Mouse (Mus musculus): ENCODE measurements around the gene Zfp1. TPM values are rescaled to one million over a fixed set of nuclear protein-coding genes. Genes with fewer than 3 reads are reported as not detected.

The Zfp1 gene
- total and polyA plus RNA-seq, 2 experiments from 2014 or later = 24.7 to 34.3 TPM

DNA sequence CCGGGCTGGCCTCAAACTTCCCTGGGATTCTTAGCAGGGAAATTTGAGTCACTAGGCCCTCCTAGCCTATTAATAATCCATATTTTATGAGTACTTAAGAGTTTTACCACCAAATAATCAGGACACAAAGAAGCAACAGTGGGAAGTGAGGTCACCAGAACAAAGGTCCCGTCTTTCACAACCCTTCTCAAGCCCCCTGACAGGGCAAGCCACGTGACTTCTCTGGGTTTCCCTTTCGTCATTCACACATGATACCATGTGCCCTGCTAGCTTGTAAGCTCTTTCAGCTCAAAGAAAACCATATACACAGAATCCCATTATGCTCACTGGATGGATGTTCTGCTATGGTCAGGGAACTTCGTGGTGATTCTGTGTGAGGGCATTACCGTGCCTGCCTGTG, 25.4 kb upstream of the Zfp1 start:
- DNase-seq (no peak), ATAC-seq (no peak)
- Histone ChIP-seq H3K4me3 (ENCODE audit: low read depth, low read length) (no peak overlapping the region), H3K36me3 (ENCODE audit: insufficient read depth) (peaks cover 28% of the 10 kb centered on the region), H3K4me1 (ENCODE audit: insufficient read depth) (no peaks in the 10 kb centered on the region), H3K4me2 (ENCODE audit: low read depth) (no peak overlapping the region), H3K27ac (ENCODE audit: low read depth, low read length) (no peak overlapping the region), H3K9me3 (ENCODE audit: low read length) (no peaks in the 10 kb centered on the region), H3K9ac (no peak overlapping the region), H3K27me3 (ENCODE audit: insufficient read depth, low read length) (no peaks in the 10 kb centered on the region)
- TF ChIP-seq CTCF (IDR thresholded peaks at IDR 0.05; ENCODE audit: low read depth) = no peak
- 67% methylated on average over 6 of the region's 6 CpGs for WGBS

DNA sequence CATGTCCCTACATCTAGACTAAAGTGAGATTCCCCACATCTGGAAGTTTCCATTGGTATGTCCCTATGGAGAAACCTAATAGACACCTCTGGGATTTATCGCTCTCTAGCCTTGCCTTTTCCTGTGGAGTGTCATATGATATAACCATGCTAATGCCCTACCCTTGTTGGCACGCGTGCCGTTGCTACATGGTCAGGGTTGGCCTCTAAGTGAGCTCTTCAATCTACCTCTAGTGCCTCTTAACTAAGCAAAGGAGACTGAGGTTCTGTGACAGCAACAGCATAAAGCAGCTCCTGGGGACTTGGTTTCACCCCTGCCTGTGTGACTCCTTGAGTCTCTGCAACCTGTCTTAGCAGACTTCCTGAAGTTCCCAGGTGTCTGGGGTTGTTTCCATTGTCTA, 24.9 kb upstream of the Zfp1 start:
- ATAC-seq = no peak
- WGBS = 98% methylated on average over 4 of the region's 4 CpGs
- no peaks in the 10 kb centered on the region for H3K27me3 ChIP-seq (ENCODE audit: insufficient read depth, low read length)

GRCm38 (mm10) chr8:111619936-111620335, 23.3 kb upstream of the Zfp1 start:
- ATAC-seq = no peak
- Histone ChIP-seq H3K27me3 (ENCODE audit: insufficient read depth, low read length) (no peaks in the 10 kb centered on the region), H3K4me2 (ENCODE audit: low read depth) (no peak overlapping the region), H3K9me3 (ENCODE audit: low read length) (no peaks in the 10 kb centered on the region), H3K9ac (no peak overlapping the region), H3K36me3 (ENCODE audit: insufficient read depth) (peaks cover 25% of the 10 kb centered on the region), H3K4me3 (ENCODE audit: low read depth, low read length) (no peak overlapping the region), H3K27ac (ENCODE audit: low read depth, low read length) (no peak overlapping the region), H3K4me1 (ENCODE audit: insufficient read depth) (no peaks in the 10 kb centered on the region)
- no peak for DNase-seq
- 50% methylated on average over 1 of the region's 1 CpGs for WGBS
- TF ChIP-seq CTCF (IDR thresholded peaks at IDR 0.05; ENCODE audit: low read depth) = no peak

More for the DNA sequence above, 24.9 kb upstream of the Zfp1 start:
- H3K36me3 ChIP-seq (ENCODE audit: insufficient read depth) = peaks cover 25% of the 10 kb centered on the region
- TF ChIP-seq CTCF (IDR thresholded peaks at IDR 0.05; ENCODE audit: low read depth) = no peak
- H3K27ac ChIP-seq (ENCODE audit: low read depth, low read length) = no peak overlapping the region
- no peak overlapping the region for H3K4me2 ChIP-seq (ENCODE audit: low read depth)
- H3K4me3 ChIP-seq (ENCODE audit: low read depth, low read length) = no peak overlapping the region
- no peaks in the 10 kb centered on the region for H3K9me3 ChIP-seq (ENCODE audit: low read length)
- DNase-seq = no peak
- no peaks in the 10 kb centered on the region for H3K4me1 ChIP-seq (ENCODE audit: insufficient read depth)
- H3K9ac ChIP-seq = no peak overlapping the region

GRCm38 (mm10) chr8:111622104-111622503, 21.1 kb upstream of the Zfp1 start:
- 74% methylated on average over 3 of the region's 3 CpGs for WGBS
- no peak for DNase-seq
- Histone ChIP-seq H3K9me3 (ENCODE audit: low read length) (no peaks in the 10 kb centered on the region), H3K36me3 (ENCODE audit: insufficient read depth) (peaks cover 25% of the 10 kb centered on the region), H3K4me3 (ENCODE audit: low read depth, low read length) (no peak overlapping the region), H3K4me1 (ENCODE audit: insufficient read depth) (no peaks in the 10 kb centered on the region), H3K27ac (ENCODE audit: low read depth, low read length) (no peak overlapping the region), H3K9ac (no peak overlapping the region), H3K4me2 (ENCODE audit: low read depth) (no peak overlapping the region), H3K27me3 (ENCODE audit: insufficient read depth, low read length) (no peaks in the 10 kb centered on the region)
- ATAC-seq = no peak
- no peak for TF ChIP-seq CTCF (IDR thresholded peaks at IDR 0.05; ENCODE audit: low read depth)

DNA sequence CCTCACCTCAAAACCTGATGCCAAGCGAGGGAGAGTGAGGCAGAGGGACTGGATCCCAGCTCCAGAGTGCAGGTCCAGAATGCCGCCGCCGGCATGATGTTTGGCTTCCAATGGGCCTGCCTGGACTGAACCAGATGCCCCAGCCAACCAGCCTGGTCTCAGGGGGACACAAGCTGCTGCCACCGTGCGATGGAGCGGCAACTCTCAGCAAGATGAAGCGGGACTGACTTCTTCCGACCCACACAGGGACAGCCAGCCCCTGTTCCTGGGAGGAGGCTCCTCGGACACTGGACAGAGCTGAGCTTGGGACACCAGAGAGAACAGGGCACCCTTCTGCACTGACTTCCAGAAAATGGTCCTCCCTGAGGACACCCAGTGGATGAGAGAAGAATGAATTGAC, 20.6 kb upstream of the Zfp1 start:
- ATAC-seq (no peak), DNase-seq (no peak)
- Histone ChIP-seq H3K4me1 (ENCODE audit: insufficient read depth) (no peaks in the 10 kb centered on the region), H3K4me3 (ENCODE audit: low read depth, low read length) (no peak overlapping the region), H3K27ac (ENCODE audit: low read depth, low read length) (no peak overlapping the region), H3K9me3 (ENCODE audit: low read length) (no peaks in the 10 kb centered on the region), H3K9ac (no peak overlapping the region), H3K36me3 (ENCODE audit: insufficient read depth) (peaks cover 21% of the 10 kb centered on the region), H3K4me2 (ENCODE audit: low read depth) (no peak overlapping the region), H3K27me3 (ENCODE audit: insufficient read depth, low read length) (no peaks in the 10 kb centered on the region)
- TF ChIP-seq CTCF (IDR thresholded peaks at IDR 0.05; ENCODE audit: low read depth) = no peak
- 83% methylated on average over 10 of the region's 10 CpGs for WGBS

DNA sequence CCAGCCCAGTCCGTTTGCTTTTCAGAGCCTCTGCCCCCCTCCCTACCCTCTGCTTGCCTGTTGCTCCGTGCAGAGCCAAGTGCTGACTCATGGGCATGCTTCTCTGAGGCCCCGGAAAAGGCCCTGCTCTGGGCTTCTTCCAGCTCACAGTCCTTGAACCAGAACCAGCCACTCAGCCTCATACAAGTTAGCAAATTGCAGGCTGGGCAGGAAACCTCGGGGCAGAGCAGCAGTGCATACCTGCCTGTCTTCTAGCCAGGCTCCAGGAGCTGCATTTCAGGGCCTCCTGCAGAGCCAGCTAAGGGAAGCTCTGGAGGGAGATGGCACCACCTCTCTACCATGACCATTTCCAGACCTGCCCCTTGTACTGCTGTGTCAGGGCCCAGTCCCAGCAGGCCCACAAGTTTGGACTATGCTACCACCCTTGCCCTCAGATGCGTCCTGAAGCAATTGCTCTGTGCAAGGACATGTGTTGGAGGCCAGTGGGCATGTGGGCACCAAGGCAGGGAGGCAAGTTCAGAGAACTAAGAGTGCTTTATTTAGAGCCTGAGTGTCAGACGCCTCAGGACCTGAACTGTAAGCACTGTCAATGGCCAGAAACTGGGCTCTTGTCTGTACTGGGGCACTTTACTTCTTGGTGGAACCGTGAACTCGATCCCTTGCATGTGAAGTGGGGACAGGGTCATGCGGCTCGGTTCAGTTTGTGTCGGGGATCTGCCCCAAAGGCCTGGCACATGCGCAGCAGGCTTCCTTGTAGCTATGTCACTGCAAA, 18.9 kb upstream of the Zfp1 start:
- Histone ChIP-seq H3K9ac (no peak overlapping the region), H3K9me3 (ENCODE audit: low read length) (no peaks in the 10 kb centered on the region), H3K4me1 (ENCODE audit: insufficient read depth) (no peaks in the 10 kb centered on the region), H3K4me2 (ENCODE audit: low read depth) (no peak overlapping the region), H3K27ac (ENCODE audit: low read depth, low read length) (no peak overlapping the region), H3K36me3 (ENCODE audit: insufficient read depth) (peaks cover 25% of the 10 kb centered on the region), H3K27me3 (ENCODE audit: insufficient read depth, low read length) (no peaks in the 10 kb centered on the region), H3K4me3 (ENCODE audit: low read depth, low read length) (no peak overlapping the region)
- no peak for DNase-seq
- no peak for TF ChIP-seq CTCF (IDR thresholded peaks at IDR 0.05; ENCODE audit: low read depth)
- ATAC-seq = 0 out of 2 replicates have a peak, but pooled peaks have one; percentile 14
- WGBS = 78% methylated on average over 12 of the region's 12 CpGs

- H3K9ac ChIP-seq = no peak overlapping the region
- H3K4me2 ChIP-seq (ENCODE audit: low read depth) = no peak overlapping the region
- no peaks in the 10 kb centered on the region for H3K27me3 ChIP-seq (ENCODE audit: insufficient read depth, low read length)
- no peak overlapping the region for H3K27ac ChIP-seq (ENCODE audit: low read depth, low read length)
- H3K36me3 ChIP-seq (ENCODE audit: insufficient read depth) = peaks cover 23% of the 10 kb centered on the region
- 93% methylated on average over 10 of the region's 10 CpGs for WGBS
- TF ChIP-seq CTCF (IDR thresholded peaks at IDR 0.05; ENCODE audit: low read depth) = no peak
- H3K9me3 ChIP-seq (ENCODE audit: low read length) = no peaks in the 10 kb centered on the region
- no peaks in the 10 kb centered on the region for H3K4me1 ChIP-seq (ENCODE audit: insufficient read depth)
- ATAC-seq (no peak), DNase-seq (no peak)
- H3K4me3 ChIP-seq (ENCODE audit: low read depth, low read length) = no peak overlapping the region
Measured at GRCm38 (mm10) chr8:111624853-111625221, 18.4 kb upstream of the Zfp1 start.

Measured in forebrain, postnatal 0 days (tissue).